Mouse (Mus musculus) ES-Bruce4 (cell line): ENCODE data around the gene Phlpp1.

Experiments
- CTCF ChIP-seq: IDR thresholded peaks from one replicate; pipeline ENCODE4 v1.8.1; 2011; ENCODE audit warnings: low read depth, low read length
- EP300 ChIP-seq: IDR thresholded peaks from 2 replicates; pipeline ENCODE4 v1.6.1; 2011; ENCODE audit warnings: low read depth, low read length; ENCODE audit not compliant: insufficient read depth
- POLR2A ChIP-seq: IDR thresholded peaks from one replicate; pipeline ENCODE4 v1.8.1; 2011; ENCODE audit warnings: low read length; ENCODE audit not compliant: insufficient read depth

DNA sequence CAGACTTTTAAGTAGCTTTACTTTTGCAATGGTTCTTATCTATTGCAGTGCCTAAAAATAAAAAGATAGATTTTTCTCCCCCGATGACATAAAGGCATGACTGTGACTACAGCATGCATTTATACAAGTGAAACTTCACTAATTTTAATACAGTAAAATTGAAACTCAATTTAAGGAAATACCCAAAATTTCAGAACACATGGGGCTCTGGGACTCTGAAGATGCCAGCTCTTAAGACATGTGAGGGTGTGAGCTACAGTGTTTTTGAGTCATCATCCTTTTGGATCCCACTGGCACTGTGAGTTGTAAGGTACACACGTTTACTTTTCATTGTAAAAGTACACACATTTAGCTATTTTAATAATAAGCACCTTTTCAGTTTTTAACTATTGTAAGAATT lies 173.7 kb downstream of the Phlpp1 start:
- TF ChIP-seq CTCF (no peak), EP300 (no peak), POLR2A (no peak)
